Mouse (Mus musculus) liver, postnatal 0 days (tissue): ENCODE measurements around the gene Slco3a1.

Experiments used
- CTCF ChIP-seq: sonication (generic); IDR thresholded peaks from 2 replicates; pipeline ENCODE4 v1.5.1; 2016; ENCODE audit warnings: antibody characterized with exemption, low read depth
- EP300 ChIP-seq: IDR thresholded peaks from 2 replicates; pipeline ENCODE4 v1.6.1; 2016; ENCODE audit warnings: antibody characterized with exemption, low read depth, mild to moderate bottlenecking

- TF ChIP-seq EP300, result no peak
- no peak for TF ChIP-seq CTCF
These were observed 128.6 kb downstream of the Slco3a1 start for GRCm38 (mm10) chr7:74425941-74426340.
